Mouse (Mus musculus) liver, embryonic 14.5 days (tissue): ENCODE data around the gene Serinc4.

Experiments used
- CTCF ChIP-seq: IDR thresholded peaks from 2 replicates; pipeline ENCODE4 v1.5.1; 2016; ENCODE audit warnings: antibody characterized with exemption, low read depth, control low read depth
- EP300 ChIP-seq: IDR thresholded peaks from 2 replicates; pipeline ENCODE4 v1.6.1; 2016; ENCODE audit warnings: antibody characterized with exemption, low read depth

DNA sequence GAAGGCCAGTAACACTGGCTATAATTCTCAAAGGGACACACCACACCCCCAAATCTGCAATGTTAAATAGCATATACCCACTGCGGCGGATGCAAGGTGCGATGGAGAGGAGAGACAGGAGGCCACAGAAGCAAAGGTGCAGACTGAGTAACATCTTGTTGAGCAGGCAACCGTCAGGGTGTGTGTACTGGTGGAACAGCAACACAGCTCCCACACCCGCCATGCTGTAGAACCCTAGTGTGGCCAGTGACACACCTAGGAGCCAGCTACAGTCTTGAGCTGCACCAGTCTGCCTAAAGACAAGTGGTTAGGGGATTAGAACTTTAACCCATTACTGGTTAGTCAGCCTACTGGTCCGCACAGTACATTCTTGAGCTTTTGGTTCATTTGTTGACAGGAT is 2.7 kb downstream of the Serinc4 start:
- TF ChIP-seq EP300 (no peak), CTCF (no peak)
